Mouse (Mus musculus): ENCODE results near the gene Capzb. TPM values are rescaled to one million over a fixed set of nuclear protein-coding genes. Genes with fewer than 3 reads are reported as not detected.

Capzb gene
- polyA plus RNA-seq, 1 experiment: 172 TPM

- H3K4me3 ChIP-seq (replicated peaks; ENCODE audit: extremely low read depth, low read depth, low read length): no peak overlapping the region
- peaks cover 12% of the 10 kb centered on the region for H3K4me1 ChIP-seq (ENCODE audit: control insufficient read depth, insufficient read depth, low read length)
- no peak for DNase-seq
- WGBS: 53% methylated on average over 6 of the region's 6 CpGs
- TF ChIP-seq POLR2A (IDR thresholded peaks at IDR 0.05; ENCODE audit: borderline replicate concordance, extremely low read depth, low read depth, low read length): no peak
- TF ChIP-seq CTCF (IDR thresholded peaks at IDR 0.05; ENCODE audit: insufficient read depth, low read length): no peak
Measured at GRCm38 (mm10) chr4:139240334-139240733, 47.6 kb downstream of the Capzb start.

GRCm38 (mm10) chr4:139241678-139242606 lies 49.2 kb downstream of the Capzb start:
- peaks cover 12% of the 10 kb centered on the region for H3K4me1 ChIP-seq (ENCODE audit: control insufficient read depth, insufficient read depth, low read length)
- no peak for TF ChIP-seq CTCF (IDR thresholded peaks at IDR 0.05; ENCODE audit: insufficient read depth, low read length)
- no peak for TF ChIP-seq POLR2A (IDR thresholded peaks at IDR 0.05; ENCODE audit: borderline replicate concordance, extremely low read depth, low read depth, low read length)
- no peak overlapping the region for H3K4me3 ChIP-seq (replicated peaks; ENCODE audit: extremely low read depth, low read depth, low read length)
- no peak for DNase-seq
- 78% methylated on average over 22 of the region's 22 CpGs for WGBS

GRCm38 (mm10) chr4:139242607-139242955 lies 49.9 kb downstream of the Capzb start:
- Histone ChIP-seq H3K4me3 (replicated peaks; ENCODE audit: extremely low read depth, low read depth, low read length) (no peak overlapping the region), H3K4me1 (ENCODE audit: control insufficient read depth, insufficient read depth, low read length) (peaks cover 12% of the 10 kb centered on the region)
- no peak for DNase-seq
- no peak for TF ChIP-seq CTCF (IDR thresholded peaks at IDR 0.05; ENCODE audit: insufficient read depth, low read length)
- 60% methylated on average over 7 of the region's 7 CpGs for WGBS

- no peak for DNase-seq
- Histone ChIP-seq H3K4me3 (replicated peaks; ENCODE audit: extremely low read depth, low read depth, low read length) (no peak overlapping the region), H3K4me1 (ENCODE audit: control insufficient read depth, insufficient read depth, low read length) (peaks cover 10% of the 10 kb centered on the region)
- no peak for TF ChIP-seq POLR2A (IDR thresholded peaks at IDR 0.05; ENCODE audit: borderline replicate concordance, extremely low read depth, low read depth, low read length)
- TF ChIP-seq CTCF (IDR thresholded peaks at IDR 0.05; ENCODE audit: insufficient read depth, low read length): no peak
- WGBS: 87% methylated on average over 3 of the region's 3 CpGs
Measured at GRCm38 (mm10) chr4:139244176-139244575, 51.5 kb downstream of the Capzb start.

- 74% methylated on average over 6 of the region's 6 CpGs for WGBS
- no peak for TF ChIP-seq CTCF (IDR thresholded peaks at IDR 0.05; ENCODE audit: insufficient read depth, low read length)
- TF ChIP-seq POLR2A (IDR thresholded peaks at IDR 0.05; ENCODE audit: borderline replicate concordance, extremely low read depth, low read depth, low read length): no peak
- Histone ChIP-seq H3K4me3 (replicated peaks; ENCODE audit: extremely low read depth, low read depth, low read length) (no peak overlapping the region), H3K4me1 (ENCODE audit: control insufficient read depth, insufficient read depth, low read length) (peaks cover 10% of the 10 kb centered on the region)
- no peak for DNase-seq
Measured at GRCm38 (mm10) chr4:139244766-139245165, 52.1 kb downstream of the Capzb start.

- DNase-seq: no peak
- TF ChIP-seq POLR2A (IDR thresholded peaks at IDR 0.05; ENCODE audit: borderline replicate concordance, extremely low read depth, low read depth, low read length) (no peak), CTCF (IDR thresholded peaks at IDR 0.05; ENCODE audit: insufficient read depth, low read length) (no peak)
- WGBS: 79% methylated on average over 2 of the region's 2 CpGs
- Histone ChIP-seq H3K4me3 (replicated peaks; ENCODE audit: extremely low read depth, low read depth, low read length) (no peak overlapping the region), H3K4me1 (ENCODE audit: control insufficient read depth, insufficient read depth, low read length) (peaks cover 10% of the 10 kb centered on the region)
Measured at GRCm38 (mm10) chr4:139245534-139245933, 52.8 kb downstream of the Capzb start.

GRCm38 (mm10) chr4:139246130-139246877 lies 53.6 kb downstream of the Capzb start:
- H3K4me3 ChIP-seq (replicated peaks; ENCODE audit: extremely low read depth, low read depth, low read length): no peak overlapping the region
- TF ChIP-seq CTCF (IDR thresholded peaks at IDR 0.05; ENCODE audit: insufficient read depth, low read length): no peak
- TF ChIP-seq POLR2A (IDR thresholded peaks at IDR 0.05; ENCODE audit: borderline replicate concordance, extremely low read depth, low read depth, low read length): no peak
- peaks cover 10% of the 10 kb centered on the region for H3K4me1 ChIP-seq (ENCODE audit: control insufficient read depth, insufficient read depth, low read length)
- WGBS: 74% methylated on average over 7 of the region's 7 CpGs
- DNase-seq: no peak

DNA sequence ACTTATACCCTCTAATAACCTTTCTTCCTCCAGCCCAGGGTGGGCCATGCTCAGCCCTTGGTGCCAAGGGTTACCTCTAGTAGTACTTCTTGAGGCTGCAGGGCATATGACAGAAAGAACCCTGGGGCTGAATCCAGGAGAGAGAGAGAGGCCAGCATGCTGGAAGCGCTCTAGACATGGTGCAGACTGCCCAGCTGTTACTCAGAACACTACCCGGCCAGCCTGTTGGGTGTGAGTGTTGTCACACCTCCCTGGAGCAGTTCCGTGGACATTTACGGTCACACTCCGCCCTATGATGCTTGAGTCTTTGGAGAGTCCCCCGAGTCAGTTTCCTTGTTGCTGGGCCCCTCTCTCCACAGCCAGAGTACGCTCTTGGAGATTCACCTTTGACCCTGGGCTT lies 55.3 kb downstream of the Capzb start:
- Histone ChIP-seq H3K4me1 (ENCODE audit: control insufficient read depth, insufficient read depth, low read length) (peaks cover 13% of the 10 kb centered on the region), H3K4me3 (replicated peaks; ENCODE audit: extremely low read depth, low read depth, low read length) (no peak overlapping the region)
- no peak for DNase-seq
- WGBS: 49% methylated on average over 7 of the region's 7 CpGs
- TF ChIP-seq POLR2A (IDR thresholded peaks at IDR 0.05; ENCODE audit: borderline replicate concordance, extremely low read depth, low read depth, low read length): no peak
- no peak for TF ChIP-seq CTCF (IDR thresholded peaks at IDR 0.05; ENCODE audit: insufficient read depth, low read length)

DNA sequence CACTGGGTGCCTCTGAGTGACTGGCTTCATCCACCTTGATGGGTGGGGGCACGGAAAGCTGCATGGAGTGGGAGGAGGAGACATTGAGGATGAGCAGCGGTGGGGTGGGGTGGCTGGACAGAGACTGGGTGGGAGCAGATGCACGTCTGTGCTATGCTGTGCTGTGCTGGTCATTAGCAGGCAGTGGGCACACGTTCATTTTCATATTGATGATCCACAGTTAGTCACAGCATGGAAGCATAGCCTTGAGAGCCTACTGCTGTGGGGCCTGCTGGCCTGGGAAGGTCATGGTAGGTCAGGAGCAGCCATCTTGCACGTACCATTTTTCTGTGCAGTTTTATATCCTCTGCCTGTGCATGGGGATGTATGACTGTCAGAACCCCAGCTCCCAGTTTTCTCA lies 56.0 kb downstream of the Capzb start:
- Histone ChIP-seq H3K4me3 (replicated peaks; ENCODE audit: extremely low read depth, low read depth, low read length) (no peak overlapping the region), H3K4me1 (ENCODE audit: control insufficient read depth, insufficient read depth, low read length) (peaks cover 13% of the 10 kb centered on the region)
- WGBS: 79% methylated on average over 5 of the region's 5 CpGs
- DNase-seq: no peak
- TF ChIP-seq POLR2A (IDR thresholded peaks at IDR 0.05; ENCODE audit: borderline replicate concordance, extremely low read depth, low read depth, low read length): no peak

DNA sequence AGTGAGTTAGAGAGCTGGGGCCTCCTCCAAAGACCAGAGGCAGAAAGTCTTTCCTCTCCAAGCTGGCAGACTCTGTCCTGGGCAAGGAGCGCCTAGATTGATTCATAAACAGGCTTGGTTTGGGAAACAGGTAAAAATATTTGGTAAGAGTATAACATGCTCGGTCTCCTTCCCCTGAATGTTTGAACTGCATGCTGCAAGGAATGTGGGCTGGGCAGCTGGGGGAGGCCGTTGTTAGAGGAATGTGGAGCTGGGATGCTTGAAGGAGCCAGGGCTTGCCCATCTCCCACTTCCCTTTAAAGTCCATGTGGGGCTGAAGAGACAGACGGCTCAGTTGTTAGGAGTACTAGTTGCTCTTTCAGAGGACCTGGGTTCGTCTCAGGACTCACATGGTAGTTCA lies 57.3 kb downstream of the Capzb start:
- H3K4me1 ChIP-seq (ENCODE audit: control insufficient read depth, insufficient read depth, low read length): peaks cover 13% of the 10 kb centered on the region
- DNase-seq: peak; percentile 29
- WGBS: 44% methylated on average over 5 of the region's 5 CpGs
- TF ChIP-seq CTCF (IDR thresholded peaks at IDR 0.05; ENCODE audit: insufficient read depth, low read length): no peak
- TF ChIP-seq POLR2A (IDR thresholded peaks at IDR 0.05; ENCODE audit: borderline replicate concordance, extremely low read depth, low read depth, low read length): no peak
- H3K4me3 ChIP-seq (replicated peaks; ENCODE audit: extremely low read depth, low read depth, low read length): no peak overlapping the region

Data from lung, adult 2 months (tissue).